Mouse (Mus musculus): ENCODE measurements around the gene Gm10912. TPM values are rescaled to one million over a fixed set of nuclear protein-coding genes. Genes with fewer than 3 reads are reported as not detected.
"Not testable (repeated sequence)": the region's sequence is repeated elsewhere in the genome, so short reads cannot be mapped to it uniquely, and the experiment has no call there.

The Gm10912 gene
- polyA plus RNA-seq, 1 experiment from 2014 or later, result 0.13 TPM

DNA sequence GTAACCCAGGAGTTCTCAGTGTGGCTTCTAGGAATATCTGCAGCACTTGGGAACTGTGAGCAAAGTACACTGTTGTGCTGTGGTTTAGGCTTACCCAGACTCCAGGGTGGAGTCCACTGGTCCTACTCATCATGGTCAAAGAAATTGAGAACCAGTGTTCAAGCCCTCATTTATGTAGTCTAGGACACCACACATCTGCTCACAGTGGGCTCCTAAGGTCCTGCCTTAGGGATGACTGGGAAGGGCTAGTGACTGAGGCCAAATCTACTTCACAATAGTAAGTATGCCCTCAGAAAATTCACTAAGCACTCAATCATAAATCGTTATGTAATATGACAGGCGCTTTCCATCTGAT is 33.6 kb downstream of the Gm10912 start:
- ATAC-seq (ENCODE audit: insufficient number of reproducible peaks, insufficient read depth, low FRiP score, low TSS enrichment, low read depth), result no peak
- H3K27ac ChIP-seq, result no peak overlapping the region
- H3K9me3 ChIP-seq, result no peaks in the 10 kb centered on the region
- H3K27me3 ChIP-seq, result no peaks in the 10 kb centered on the region
- H3K36me3 ChIP-seq, result no peaks in the 10 kb centered on the region
- no peak overlapping the region for H3K4me3 ChIP-seq
- no peak overlapping the region for H3K4me2 ChIP-seq
- peaks cover 20% of the 10 kb centered on the region for H3K4me1 ChIP-seq
- WGBS, result 86% methylated on average over 2 of the region's 2 CpGs
- H3K9ac ChIP-seq, result no peak overlapping the region

DNA sequence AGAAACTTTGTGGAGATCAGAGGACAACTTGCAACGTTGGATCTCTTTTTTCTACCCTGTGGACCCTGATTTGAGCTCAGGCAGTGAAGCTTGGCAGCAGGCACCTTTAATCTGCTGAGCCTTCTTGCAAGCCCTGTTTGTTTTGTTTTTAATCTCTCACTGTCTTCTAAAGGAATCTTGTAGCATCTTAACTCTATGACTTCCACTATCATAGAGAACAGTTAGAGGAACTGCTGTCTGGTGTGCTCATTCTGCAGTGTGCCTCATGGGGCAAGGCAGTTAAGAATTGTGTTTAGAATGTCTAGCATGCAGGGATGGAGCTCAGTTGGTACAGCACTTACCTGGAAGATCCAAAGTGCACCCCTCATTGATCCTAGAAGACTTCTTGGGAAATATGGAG is 34.3 kb downstream of the Gm10912 start:
- Histone ChIP-seq H3K27ac (no peak overlapping the region), H3K36me3 (no peaks in the 10 kb centered on the region), H3K9ac (no peak overlapping the region), H3K9me3 (no peaks in the 10 kb centered on the region), H3K4me1 (peaks cover 20% of the 10 kb centered on the region), H3K27me3 (no peaks in the 10 kb centered on the region), H3K4me2 (no peak overlapping the region), H3K4me3 (no peak overlapping the region)
- no peak for ATAC-seq (ENCODE audit: insufficient number of reproducible peaks, insufficient read depth, low FRiP score, low TSS enrichment, low read depth)
- 42% methylated on average over 1 of the region's 1 CpGs for WGBS

DNA sequence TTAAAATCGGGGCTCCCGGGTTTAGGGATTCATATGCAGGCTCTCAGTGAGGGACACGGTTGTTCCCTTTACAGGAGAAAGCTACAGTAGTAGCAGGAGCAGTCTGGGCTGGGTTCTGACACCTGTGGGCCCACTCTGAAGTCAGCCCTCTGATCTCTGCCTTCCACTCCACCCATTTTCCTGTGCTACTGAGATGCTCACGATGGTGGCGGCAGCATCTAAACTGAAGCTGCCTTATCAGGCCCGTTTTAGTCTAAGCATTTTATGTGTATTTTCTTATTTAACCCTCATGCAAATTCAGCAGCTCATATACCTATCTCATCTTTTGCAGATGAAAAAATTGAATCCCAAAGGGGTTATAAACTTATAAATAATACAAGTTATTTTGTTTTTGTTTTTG is 39.2 kb downstream of the Gm10912 start:
- Histone ChIP-seq H3K36me3 (no peaks in the 10 kb centered on the region), H3K4me2 (no peak overlapping the region), H3K9me3 (no peaks in the 10 kb centered on the region), H3K4me3 (no peak overlapping the region), H3K4me1 (peaks cover 10% of the 10 kb centered on the region), H3K27ac (no peak overlapping the region), H3K9ac (no peak overlapping the region), H3K27me3 (no peaks in the 10 kb centered on the region)
- no peak for ATAC-seq (ENCODE audit: insufficient number of reproducible peaks, insufficient read depth, low FRiP score, low TSS enrichment, low read depth)
- 83% methylated on average over 6 of the region's 6 CpGs for WGBS

DNA sequence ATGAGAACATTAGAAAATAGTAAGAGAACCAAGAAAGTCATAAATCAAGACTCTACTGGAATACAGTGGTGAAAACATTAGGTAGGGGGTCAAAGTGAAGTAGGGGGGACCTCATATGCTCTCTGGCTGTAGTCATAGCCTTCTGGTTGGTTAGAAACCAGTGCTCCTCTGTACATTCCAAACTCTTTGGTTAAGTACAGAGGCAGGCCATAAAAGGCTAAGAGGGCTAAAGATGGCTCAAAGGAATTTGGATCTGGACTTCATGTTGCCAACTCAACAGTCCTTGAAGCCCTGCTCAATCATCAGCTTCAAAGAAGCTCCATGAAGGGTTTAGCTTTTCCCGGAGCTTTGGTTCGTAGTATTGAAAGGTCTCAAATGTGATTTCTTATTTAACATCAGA is 43.4 kb downstream of the Gm10912 start:
- not testable (repeated sequence) for H3K27ac ChIP-seq; H3K9ac ChIP-seq; ATAC-seq (ENCODE audit: insufficient number of reproducible peaks, insufficient read depth, low FRiP score, low TSS enrichment, low read depth); H3K27me3 ChIP-seq; H3K4me3 ChIP-seq; H3K36me3 ChIP-seq; H3K9me3 ChIP-seq; H3K4me2 ChIP-seq; H3K4me1 ChIP-seq
- WGBS, result 88% methylated on average over 2 of the region's 2 CpGs

DNA sequence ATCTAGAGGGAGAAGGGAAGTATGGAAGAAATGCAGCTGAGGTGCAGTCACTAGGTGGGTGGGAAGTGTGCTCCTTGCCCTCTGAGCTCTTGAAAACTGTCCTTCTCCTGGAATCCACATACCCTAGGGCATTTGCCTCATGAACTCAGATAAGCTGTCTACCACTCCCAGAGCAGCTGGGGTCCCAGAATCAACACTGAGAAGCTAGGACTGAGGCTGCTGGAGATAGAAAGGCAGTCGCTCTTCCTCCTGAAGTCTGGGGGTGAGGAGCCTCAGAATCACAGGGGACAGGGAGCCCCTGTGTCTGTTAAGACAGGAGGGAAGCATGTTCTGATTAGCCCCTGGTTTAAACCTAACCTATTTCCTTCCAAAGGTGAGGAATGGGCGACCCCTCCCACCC is 43.9 kb downstream of the Gm10912 start:
- no peak overlapping the region for H3K27ac ChIP-seq

DNA sequence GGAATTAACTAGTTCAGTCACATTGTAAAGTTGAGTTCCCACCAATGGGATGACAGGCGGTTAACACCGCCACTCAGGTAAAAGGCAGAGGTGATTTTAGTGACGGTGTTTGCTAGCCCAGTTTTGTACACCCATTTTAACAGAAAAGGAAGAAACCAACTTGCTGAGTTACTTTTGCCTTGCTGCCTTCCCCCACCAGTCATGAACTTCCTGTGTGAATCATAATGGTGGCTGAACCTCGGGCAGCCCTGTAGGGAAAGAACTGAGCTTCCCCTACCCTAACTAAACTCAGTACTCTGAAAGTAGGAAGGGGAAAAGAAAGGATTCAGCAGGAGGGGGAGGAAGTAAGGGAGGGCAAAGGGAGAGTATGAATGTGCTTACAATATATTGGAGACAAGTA is 44.4 kb downstream of the Gm10912 start:
- no peaks in the 10 kb centered on the region for H3K27me3 ChIP-seq
- H3K4me2 ChIP-seq, result no peak overlapping the region
- WGBS, result 76% methylated on average over 4 of the region's 4 CpGs

More for the DNA sequence above, 43.9 kb downstream of the Gm10912 start:
- Histone ChIP-seq H3K4me1 (no peaks in the 10 kb centered on the region), H3K27me3 (no peaks in the 10 kb centered on the region), H3K36me3 (no peaks in the 10 kb centered on the region), H3K4me2 (no peak overlapping the region), H3K4me3 (no peak overlapping the region), H3K9me3 (no peaks in the 10 kb centered on the region), H3K9ac (no peak overlapping the region)
- 70% methylated on average over 2 of the region's 2 CpGs for WGBS
- ATAC-seq (ENCODE audit: insufficient number of reproducible peaks, insufficient read depth, low FRiP score, low TSS enrichment, low read depth), result no peak

DNA sequence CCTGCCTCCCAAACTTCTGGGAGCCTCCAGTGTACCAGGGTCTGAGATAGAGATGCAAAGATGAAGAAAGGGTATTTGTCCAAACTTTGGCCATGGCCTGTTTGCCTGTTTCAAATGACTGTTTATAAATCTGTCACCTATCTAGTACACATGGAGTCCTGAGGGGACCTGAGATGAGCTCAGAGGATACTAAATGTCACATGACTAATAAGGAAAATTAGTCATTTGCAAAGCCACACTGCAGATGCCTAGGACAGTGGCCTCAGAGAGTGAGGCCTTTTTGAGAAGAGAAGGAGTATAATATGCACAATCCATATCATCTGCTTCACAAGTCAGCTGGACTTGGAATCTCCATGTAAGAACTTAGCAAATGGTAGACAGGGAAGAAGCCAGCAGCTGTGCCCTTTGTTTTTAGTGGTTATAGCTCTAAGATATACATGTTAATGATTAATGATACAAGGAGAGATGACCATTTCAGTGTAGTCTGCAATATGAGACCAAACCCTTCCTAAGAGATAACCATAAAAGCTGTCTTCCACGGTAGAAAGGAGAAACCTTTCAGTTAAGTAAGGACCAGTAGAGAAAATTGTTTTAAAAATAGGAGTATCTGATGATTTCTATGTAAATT is 45.7 kb downstream of the Gm10912 start:
- no CpG with 5 or more reads among the region's 1 CpGs for WGBS
- not testable (repeated sequence) for H3K27ac ChIP-seq

More for the DNA sequence above, 44.4 kb downstream of the Gm10912 start:
- no peaks in the 10 kb centered on the region for H3K9me3 ChIP-seq
- H3K27ac ChIP-seq, result no peak overlapping the region
- H3K4me3 ChIP-seq, result no peak overlapping the region
- ATAC-seq (ENCODE audit: insufficient number of reproducible peaks, insufficient read depth, low FRiP score, low TSS enrichment, low read depth), result no peak
- no peaks in the 10 kb centered on the region for H3K36me3 ChIP-seq
- no peak overlapping the region for H3K9ac ChIP-seq
- H3K4me1 ChIP-seq, result no peaks in the 10 kb centered on the region

DNA sequence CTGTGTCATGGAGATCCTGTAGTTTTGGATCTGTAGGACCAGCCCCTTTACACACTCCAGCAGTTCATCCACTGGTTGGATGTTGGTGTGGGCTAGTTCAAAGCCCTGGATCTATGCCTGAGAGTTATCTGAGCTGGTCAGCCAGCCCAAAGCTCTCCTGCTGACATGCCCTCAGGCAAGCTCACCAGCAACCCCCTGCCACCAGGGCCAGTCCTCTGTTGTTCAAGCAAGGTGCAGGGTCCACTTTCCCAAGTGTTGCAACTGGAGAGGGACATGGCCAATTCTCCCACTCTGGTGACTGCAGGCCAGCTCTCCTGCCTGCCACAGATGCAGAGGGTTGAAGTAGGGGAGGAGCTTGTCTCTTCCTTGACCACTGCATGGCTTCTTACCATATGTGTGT is 47.9 kb downstream of the Gm10912 start:
- not testable (repeated sequence) for H3K27ac ChIP-seq; H3K36me3 ChIP-seq; H3K4me2 ChIP-seq; H3K9me3 ChIP-seq; ATAC-seq (ENCODE audit: insufficient number of reproducible peaks, insufficient read depth, low FRiP score, low TSS enrichment, low read depth); H3K4me3 ChIP-seq; H3K4me1 ChIP-seq; H3K27me3 ChIP-seq; H3K9ac ChIP-seq

More for the DNA sequence above, 45.7 kb downstream of the Gm10912 start:
- H3K4me2 ChIP-seq; ATAC-seq (ENCODE audit: insufficient number of reproducible peaks, insufficient read depth, low FRiP score, low TSS enrichment, low read depth); H3K36me3 ChIP-seq; H3K27me3 ChIP-seq; H3K4me1 ChIP-seq; H3K9me3 ChIP-seq; H3K4me3 ChIP-seq; H3K9ac ChIP-seq: not testable (repeated sequence)

DNA sequence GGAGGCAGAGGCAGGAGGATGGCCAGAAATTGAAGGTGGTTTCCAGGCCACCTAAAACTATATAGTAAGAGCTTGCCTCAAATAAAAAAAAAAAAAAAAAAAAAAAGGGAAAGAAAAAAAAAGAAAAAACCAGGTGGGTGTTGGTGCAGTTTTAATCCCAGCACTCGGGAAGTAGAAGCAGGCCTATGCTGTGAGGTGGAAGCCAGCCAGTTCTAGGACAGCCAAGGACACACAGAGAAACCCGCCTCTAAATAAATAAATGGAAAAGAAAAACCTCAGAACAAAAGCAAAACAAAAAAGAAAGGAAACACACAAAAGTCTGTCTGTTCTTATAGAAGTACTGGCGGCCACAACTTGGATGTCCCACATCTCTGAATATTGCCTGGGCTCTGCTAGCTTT is 49.3 kb downstream of the Gm10912 start:
- ATAC-seq (ENCODE audit: insufficient number of reproducible peaks, insufficient read depth, low FRiP score, low TSS enrichment, low read depth), result no peak
- no peaks in the 10 kb centered on the region for H3K4me1 ChIP-seq
- H3K9me3 ChIP-seq, result no peaks in the 10 kb centered on the region
- no peaks in the 10 kb centered on the region for H3K27me3 ChIP-seq
- H3K4me3 ChIP-seq, result no peak overlapping the region
- no peak overlapping the region for H3K4me2 ChIP-seq
- H3K36me3 ChIP-seq, result no peaks in the 10 kb centered on the region
- H3K9ac ChIP-seq, result no peak overlapping the region
- WGBS, result 89% methylated on average over 3 of the region's 3 CpGs
- no peak overlapping the region for H3K27ac ChIP-seq

Other genes starting within 250 kb of the Gm10912 start
- gene Lmo2, start 107.8 kb upstream of the Gm10912 start, polyA plus RNA-seq (2015; fragmentation: Nextera tagmentation; extraction: Ambion mirVana), result 13.0 and 14.0 TPM in 2 replicates
- 54.3 and 61.1 TPM in 2 replicates for gene Fbxo3, start 38.1 kb upstream of the Gm10912 start, polyA plus RNA-seq (2015; fragmentation: Nextera tagmentation; extraction: Ambion mirVana)
- gene 4931422A03Rik, start 37.5 kb upstream of the Gm10912 start, polyA plus RNA-seq (2015; fragmentation: Nextera tagmentation; extraction: Ambion mirVana), result 2.9 and 3.1 TPM in 2 replicates
- not detected in 2 replicates for gene Gm10799, start 2.7 kb downstream of the Gm10912 start, polyA plus RNA-seq (2015; fragmentation: Nextera tagmentation; extraction: Ambion mirVana)
- 5.0 and 8.1 TPM in 2 replicates for gene Cd59b, start 4.0 kb downstream of the Gm10912 start, polyA plus RNA-seq (2015; fragmentation: Nextera tagmentation; extraction: Ambion mirVana)
- gene Cd59a, start 30.0 kb downstream of the Gm10912 start, polyA plus RNA-seq (2015; fragmentation: Nextera tagmentation; extraction: Ambion mirVana), result 24.1 and 26.1 TPM in 2 replicates
- not detected in 2 replicates for gene A930018P22Rik, start 56.9 kb downstream of the Gm10912 start, polyA plus RNA-seq (2015; fragmentation: Nextera tagmentation; extraction: Ambion mirVana)

All from embryonic facial prominence, embryonic 13.5 days (tissue).